Mouse (Mus musculus) gonadal fat pad, adult 2 months (tissue): ENCODE measurements around the gene Cers2. TPM values are rescaled to one million over a fixed set of nuclear protein-coding genes. Genes with fewer than 3 reads are reported as not detected.

Source experiments
- polyA plus RNA-seq: library from polyadenylated mRNA; depleted of rRNA; stranded (reverse); fragments of >200 nt; gene quantifications from 2 replicates; pipeline ENCODE4 v1.2.3, GENCODE M21; 2012; rRNA removed

Cers2 gene
- polyA plus RNA-seq, 1 experiment: 92.9 TPM

Other genes with a start within 250 kb of the Cers2 start
- gene Pip5k1a, start 207.9 kb upstream of the Cers2 start, polyA plus RNA-seq: 19.6 and 21.0 TPM in 2 replicates
- gene Vps72, start 203.8 kb upstream of the Cers2 start, polyA plus RNA-seq: 42.0 and 43.5 TPM in 2 replicates
- 0.42 and 0.63 TPM in 2 replicates for gene Tmod4, start 190.3 kb upstream of the Cers2 start, polyA plus RNA-seq
- 36.7 and 37.0 TPM in 2 replicates for gene Scnm1, start 180.8 kb upstream of the Cers2 start, polyA plus RNA-seq
- gene Lysmd1, start 180.7 kb upstream of the Cers2 start, polyA plus RNA-seq: 8.8 and 9.4 TPM in 2 replicates
- 10.4 and 11.6 TPM in 2 replicates for gene Tnfaip8l2, start 172.4 kb upstream of the Cers2 start, polyA plus RNA-seq
- gene Sema6c, start 154.3 kb upstream of the Cers2 start, polyA plus RNA-seq: 6.4 and 6.7 TPM in 2 replicates
- gene Gabpb2, start 96.9 kb upstream of the Cers2 start, polyA plus RNA-seq: 13.2 and 14.2 TPM in 2 replicates
- 59.7 and 60.1 TPM in 2 replicates for gene Cdc42se1, start 86.1 kb upstream of the Cers2 start, polyA plus RNA-seq
- 22.5 and 24.7 TPM in 2 replicates for gene Mllt11, start 82.6 kb upstream of the Cers2 start, polyA plus RNA-seq
- gene Gm128, start 73.2 kb upstream of the Cers2 start, polyA plus RNA-seq: 0.86 and 2.1 TPM in 2 replicates
- 2.1 and 2.6 TPM in 2 replicates for gene Bnipl, start 63.6 kb upstream of the Cers2 start, polyA plus RNA-seq
- gene Mindy1, start 33.4 kb upstream of the Cers2 start, polyA plus RNA-seq: 90.3 and 111 TPM in 2 replicates
- gene Prune1, start 32.7 kb upstream of the Cers2 start, polyA plus RNA-seq: 23.6 and 28.2 TPM in 2 replicates
- gene Anxa9, start 7.6 kb upstream of the Cers2 start, polyA plus RNA-seq: 18.1 and 26.0 TPM in 2 replicates
- gene Setdb1, start 42.4 kb downstream of the Cers2 start, polyA plus RNA-seq: 16.1 and 17.1 TPM in 2 replicates
- gene 4930558C23Rik, start 88.0 kb downstream of the Cers2 start, polyA plus RNA-seq: not detected in 2 replicates
- 27.0 and 31.4 TPM in 2 replicates for gene Arnt, start 119.6 kb downstream of the Cers2 start, polyA plus RNA-seq
- 14.6 and 14.8 TPM in 2 replicates for gene Ctsk, start 184.5 kb downstream of the Cers2 start, polyA plus RNA-seq
- 26.2 and 27.6 TPM in 2 replicates for gene Ctss, start 212.0 kb downstream of the Cers2 start, polyA plus RNA-seq
- gene Hormad1, start 244.9 kb downstream of the Cers2 start, polyA plus RNA-seq: not detected in 2 replicates